Mouse (Mus musculus) spleen, adult 2 months (tissue): ENCODE results near the gene Kank3.

Experiments
- CTCF ChIP-seq: fragments of 200-500 bp; IDR thresholded peaks from 2 replicates; pipeline ENCODE4 v1.5.1; 2011; ENCODE audit warnings: mild to moderate bottlenecking, inconsistent platforms; ENCODE audit not compliant: insufficient read depth, insufficient read length, insufficient replicate concordance; ENCODE audit errors: extremely low read depth
- POLR2A ChIP-seq: fragments of 200-500 bp; IDR thresholded peaks from 2 replicates; pipeline ENCODE4 v1.6.1; 2011; ENCODE audit warnings: low read depth, low read length, inconsistent platforms

- TF ChIP-seq POLR2A (no peak), CTCF (peak; percentile 54; the same call in 1 of the 2 replicates)
These were observed 55.2 kb downstream of the Kank3 start for GRCm38 (mm10) chr17:33865330-33866030.
